Mouse (Mus musculus) limb, embryonic 10.5 days (tissue): ENCODE data around the gene Egfl7. TPM values are rescaled to one million over a fixed set of nuclear protein-coding genes. Genes with fewer than 3 reads are reported as not detected.

Experiments used
- DNase-seq: peaks from one replicate; pipeline ENCODE4 v3.0.0-alpha.2; 2017; ENCODE audit warnings: low spot score
- H3K27ac ChIP-seq: fragments of 300-500 bp; sonication (generic); 2 replicates; pipeline ENCODE4 v1.5.1; 2016; ENCODE audit warnings: mild to moderate bottlenecking
- H3K27me3 ChIP-seq: fragments of 300-500 bp; sonication (generic); 2 replicates; pipeline ENCODE4 v1.6.1; 2016; ENCODE audit warnings: low read depth, mild to moderate bottlenecking; ENCODE audit not compliant: poor library complexity, severe bottlenecking
- H3K36me3 ChIP-seq: fragments of 300-500 bp; sonication (generic); 2 replicates; pipeline ENCODE4 v1.6.1; 2016; ENCODE audit warnings: mild to moderate bottlenecking, moderate library complexity
- H3K4me1 ChIP-seq: fragments of 300-500 bp; sonication (generic); 2 replicates; pipeline ENCODE4 v1.6.1; 2016
- H3K4me3 ChIP-seq: fragments of 300-500 bp; sonication (generic); 2 replicates; pipeline ENCODE4 v1.5.1; 2016; ENCODE audit warnings: mild to moderate bottlenecking, moderate library complexity
- H3K9me3 ChIP-seq: fragments of 300-500 bp; sonication (generic); replicated peaks from 2 replicates; pipeline ENCODE4 v1.6.1; 2016; ENCODE audit warnings: mild to moderate bottlenecking
- WGBS: fragments of 180-500 bp; shearing (Covaris S2); methylation state at CpG from one replicate; pipeline ENCODE4 v1.1.7; 2016; 5-methylcytosine and 5-hydroxymethylcytosine counted together
- polyA plus RNA-seq: library from polyadenylated mRNA; unstranded; fragments of >200 nt; fragmentation: Nextera tagmentation; extraction: Ambion mirVana; gene quantifications from 2 replicates; pipeline ENCODE4 v1.2.1, GENCODE M21; 2016

The Egfl7 gene
- polyA plus RNA-seq, 1 experiment from 2014 or later = 97.2 TPM

GRCm38 (mm10) chr2:26573396-26573795 is 6.4 kb upstream of the Egfl7 start:
- WGBS = 88% methylated on average over 12 of the region's 12 CpGs
- no peak for DNase-seq
- Histone ChIP-seq H3K4me3 (no peak overlapping the region), H3K27ac (no peak overlapping the region), H3K9me3 (no peaks in the 10 kb centered on the region), H3K4me1 (peaks cover 40% of the 10 kb centered on the region), H3K27me3 (no peaks in the 10 kb centered on the region), H3K36me3 (no peaks in the 10 kb centered on the region)

- 51% methylated on average over 5 of the region's 5 CpGs for WGBS
- no peak overlapping the region for H3K27ac ChIP-seq
- H3K36me3 ChIP-seq = no peaks in the 10 kb centered on the region
- H3K27me3 ChIP-seq = no peaks in the 10 kb centered on the region
- H3K4me1 ChIP-seq = peaks cover 44% of the 10 kb centered on the region
- H3K4me3 ChIP-seq = no peak overlapping the region
- DNase-seq = no peak
- no peaks in the 10 kb centered on the region for H3K9me3 ChIP-seq
Measured at GRCm38 (mm10) chr2:26573807-26574206, 6.0 kb upstream of the Egfl7 start.

GRCm38 (mm10) chr2:26574862-26575261 is 5.0 kb upstream of the Egfl7 start:
- Histone ChIP-seq H3K27ac (no peak overlapping the region), H3K9me3 (no peaks in the 10 kb centered on the region), H3K4me1 (peaks cover 50% of the 10 kb centered on the region), H3K36me3 (no peaks in the 10 kb centered on the region), H3K4me3 (no peak overlapping the region), H3K27me3 (no peaks in the 10 kb centered on the region)
- DNase-seq = no peak
- 76% methylated on average over 5 of the region's 5 CpGs for WGBS

- Histone ChIP-seq H3K27me3 (no peaks in the 10 kb centered on the region), H3K27ac (peak overlapping the region; percentile 85), H3K4me3 (no peak overlapping the region), H3K9me3 (no peaks in the 10 kb centered on the region), H3K36me3 (no peaks in the 10 kb centered on the region), H3K4me1 (peaks cover 47% of the 10 kb centered on the region)
- 90% methylated on average over 1 of the region's 1 CpGs for WGBS
- no peak for DNase-seq
Measured at GRCm38 (mm10) chr2:26575378-26575777, 4.4 kb upstream of the Egfl7 start.

- Histone ChIP-seq H3K4me3 (no peak overlapping the region), H3K27ac (peak overlapping the region; percentile 85), H3K27me3 (no peaks in the 10 kb centered on the region), H3K36me3 (no peaks in the 10 kb centered on the region), H3K4me1 (peaks cover 47% of the 10 kb centered on the region), H3K9me3 (no peaks in the 10 kb centered on the region)
- 74% methylated on average over 4 of the region's 4 CpGs for WGBS
- no peak for DNase-seq
Measured at GRCm38 (mm10) chr2:26575865-26576264, 3.9 kb upstream of the Egfl7 start.

- Histone ChIP-seq H3K27me3 (no peaks in the 10 kb centered on the region), H3K36me3 (no peaks in the 10 kb centered on the region), H3K9me3 (no peaks in the 10 kb centered on the region), H3K4me1 (peaks cover 45% of the 10 kb centered on the region), H3K27ac (peak overlapping the region; percentile 85), H3K4me3 (no peak overlapping the region)
- DNase-seq = no peak
- WGBS = 69% methylated on average over 4 of the region's 4 CpGs
Measured at GRCm38 (mm10) chr2:26576462-26576861, 3.4 kb upstream of the Egfl7 start.

- WGBS = 64% methylated on average over 6 of the region's 6 CpGs
- 0 out of 2 replicates have a peak overlapping the region, but pooled peaks have one; percentile 6 for H3K4me3 ChIP-seq
- H3K27me3 ChIP-seq = no peaks in the 10 kb centered on the region
- H3K27ac ChIP-seq = peak overlapping the region; percentile 85
- no peaks in the 10 kb centered on the region for H3K9me3 ChIP-seq
- DNase-seq = no peak
- H3K36me3 ChIP-seq = no peaks in the 10 kb centered on the region
- peaks cover 40% of the 10 kb centered on the region for H3K4me1 ChIP-seq
Measured at GRCm38 (mm10) chr2:26578369-26578768, 1.4 kb upstream of the Egfl7 start.

GRCm38 (mm10) chr2:26580751-26581150 is 937 bp downstream of the Egfl7 start:
- Histone ChIP-seq H3K27ac (peak overlapping the region; percentile 22; the same call in 1 of the 2 replicates), H3K9me3 (no peaks in the 10 kb centered on the region), H3K36me3 (no peaks in the 10 kb centered on the region), H3K4me3 (no peak overlapping the region), H3K27me3 (no peaks in the 10 kb centered on the region), H3K4me1 (peaks cover 37% of the 10 kb centered on the region)
- WGBS = 92% methylated on average over 5 of the region's 5 CpGs
- no peak for DNase-seq

GRCm38 (mm10) chr2:26582203-26582602 is 2.4 kb downstream of the Egfl7 start:
- Histone ChIP-seq H3K36me3 (no peaks in the 10 kb centered on the region), H3K4me1 (peaks cover 42% of the 10 kb centered on the region), H3K4me3 (no peak overlapping the region), H3K27me3 (no peaks in the 10 kb centered on the region), H3K27ac (no peak overlapping the region), H3K9me3 (no peaks in the 10 kb centered on the region)
- no peak for DNase-seq
- WGBS = 75% methylated on average over 2 of the region's 2 CpGs

- Histone ChIP-seq H3K36me3 (no peaks in the 10 kb centered on the region), H3K4me1 (peaks cover 43% of the 10 kb centered on the region), H3K4me3 (no peak overlapping the region), H3K9me3 (no peaks in the 10 kb centered on the region), H3K27ac (peak overlapping the region; percentile 50), H3K27me3 (no peaks in the 10 kb centered on the region)
- 86% methylated on average over 7 of the region's 7 CpGs for WGBS
- no peak for DNase-seq
Measured at GRCm38 (mm10) chr2:26582741-26583140, 2.9 kb downstream of the Egfl7 start.

- Histone ChIP-seq H3K27ac (peak overlapping the region; percentile 50), H3K36me3 (no peaks in the 10 kb centered on the region), H3K9me3 (no peaks in the 10 kb centered on the region), H3K27me3 (no peaks in the 10 kb centered on the region), H3K4me1 (peaks cover 42% of the 10 kb centered on the region), H3K4me3 (peak overlapping the region; percentile 25; the same call in 1 of the 2 replicates)
- WGBS = 70% methylated on average over 11 of the region's 11 CpGs
- no peak for DNase-seq
Measured at GRCm38 (mm10) chr2:26583640-26584039, 3.8 kb downstream of the Egfl7 start.

- 70% methylated on average over 6 of the region's 6 CpGs for WGBS
Measured at GRCm38 (mm10) chr2:26585713-26586112, 5.9 kb downstream of the Egfl7 start.

GRCm38 (mm10) chr2:26586294-26587043 is 6.7 kb downstream of the Egfl7 start, which contains the start of gene Gm20532:
TSS of gene Gm20532 (plus strand) at chr2:26586639.
- Histone ChIP-seq H3K9me3 (no peaks in the 10 kb centered on the region), H3K4me1 (peaks cover 42% of the 10 kb centered on the region), H3K27me3 (no peaks in the 10 kb centered on the region), H3K4me3 (peak within 1 kb of the TSS; percentile 76), H3K27ac (peak within 1 kb of the TSS; percentile 90), H3K36me3 (no peaks in the 10 kb centered on the region; the same call in 1 of the 2 replicates)
- DNase-seq = peak; percentile 92
- WGBS = 1% methylated on average over 62 of the region's 65 CpGs

More at GRCm38 (mm10) chr2:26585713-26586112, 5.9 kb downstream of the Egfl7 start:
- H3K27ac ChIP-seq = peak overlapping the region; percentile 90; the same call in 1 of the 2 replicates
- H3K27me3 ChIP-seq = no peaks in the 10 kb centered on the region
- no peak for DNase-seq
- peak overlapping the region; percentile 76 for H3K4me3 ChIP-seq
- peaks cover 42% of the 10 kb centered on the region for H3K4me1 ChIP-seq
- H3K36me3 ChIP-seq = no peaks in the 10 kb centered on the region
- H3K9me3 ChIP-seq = no peaks in the 10 kb centered on the region
